11 mouse cellular contexts compared by ENCODE assay signal in the genomic region with DNA sequence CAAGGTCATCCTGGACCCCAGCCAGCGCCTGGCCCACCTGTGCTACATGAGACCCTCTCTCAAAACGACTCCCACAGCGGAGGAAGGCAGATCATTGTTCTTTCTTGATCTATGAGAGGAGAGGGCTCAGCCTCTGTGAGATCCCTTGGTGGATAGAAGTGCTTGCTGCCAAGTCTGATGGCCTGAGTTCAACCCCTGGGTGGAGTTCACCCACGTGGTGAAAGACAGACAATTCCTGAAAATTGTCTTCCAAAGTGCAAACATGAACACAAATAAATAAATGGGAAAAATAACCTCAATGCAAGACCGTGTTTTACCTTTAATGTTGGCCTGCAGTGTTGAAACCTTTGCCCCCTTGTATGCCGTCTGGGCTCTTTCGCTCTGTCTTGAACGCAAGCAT.
"Had no signal": no experiment of that assay in that cellular context is flagged by ENCODE, and none has a peak within 500 bp of the region (broad histone marks: within the 10 kb centered on the region; RNA-seq: fewer than 3 reads in every experiment).

No protein-coding gene starts in this region.

- H3K4me2 ChIP-seq: kidney, embryonic 15.5 days; liver, embryonic 11.5 days; liver, embryonic 15.5 days had no signal

- H3K27ac ChIP-seq: kidney, embryonic 15.5 days; left cerebral cortex, adult 2 months; liver, embryonic 15.5 days had no signal

- H3K27me3 ChIP-seq: kidney, embryonic 15.5 days; liver, embryonic 15.5 days had no signal

- H3K9ac ChIP-seq: kidney, embryonic 15.5 days; liver, embryonic 15.5 days had no signal

- H3K36me3 ChIP-seq: kidney, embryonic 15.5 days; liver, embryonic 15.5 days had no signal

- DNase-seq: kidney, postnatal 25 days; lung, adult 2 months; lung, postnatal 36 days; right cerebral cortex, postnatal 14 days; thymus, postnatal 36 days had no signal

- ATAC-seq: lung, postnatal 0 days; midbrain, embryonic 16.5 days had no signal

- H3K9me3 ChIP-seq: kidney, embryonic 15.5 days; liver, embryonic 15.5 days had no signal

- H3K4me1 ChIP-seq: liver, embryonic 15.5 days had no signal

- H3K4me3 ChIP-seq: kidney, embryonic 15.5 days; left cerebral cortex, adult 2 months; liver, embryonic 15.5 days had no signal
